Mouse (Mus musculus) embryonic facial prominence, embryonic 10.5 days (tissue): ENCODE measurements around the gene Vmn1r6. TPM values are rescaled to one million over a fixed set of nuclear protein-coding genes. Genes with fewer than 3 reads are reported as not detected.
"Not testable (repeated sequence)": the region's sequence is repeated elsewhere in the genome, so short reads cannot be mapped to it uniquely, and the experiment has no call there.

ENCODE experiments used
- DNase-seq: peaks from one replicate; pipeline ENCODE4 v3.0.0-alpha.2; 2017; ENCODE audit warnings: low spot score
- H3K27ac ChIP-seq: fragments of 300-500 bp; sonication (generic); replicated peaks from 2 replicates; pipeline ENCODE4 v1.5.1; 2016; ENCODE audit warnings: mild to moderate bottlenecking
- H3K27me3 ChIP-seq: fragments of 300-500 bp; sonication (generic); replicated peaks from 2 replicates; pipeline ENCODE4 v1.6.1; 2016; ENCODE audit warnings: low read depth, mild to moderate bottlenecking; ENCODE audit not compliant: poor library complexity, severe bottlenecking
- H3K36me3 ChIP-seq: fragments of 300-500 bp; sonication (generic); replicated peaks from 2 replicates; pipeline ENCODE4 v1.6.1; 2016; ENCODE audit warnings: mild to moderate bottlenecking, moderate library complexity
- H3K4me1 ChIP-seq: fragments of 300-500 bp; sonication (generic); 2 replicates; pipeline ENCODE4 v1.6.1; 2016
- H3K4me3 ChIP-seq: fragments of 300-500 bp; sonication (generic); 2 replicates; pipeline ENCODE4 v1.5.1; 2016; ENCODE audit warnings: mild to moderate bottlenecking, moderate library complexity
- H3K9me3 ChIP-seq: fragments of 300-500 bp; sonication (generic); 2 replicates; pipeline ENCODE4 v1.6.1; 2016; ENCODE audit warnings: mild to moderate bottlenecking
- WGBS: fragments of 180-500 bp; shearing (Covaris S2); methylation state at CpG from one replicate; pipeline ENCODE4 v1.1.7; 2016; 5-methylcytosine and 5-hydroxymethylcytosine counted together
- polyA plus RNA-seq: library from polyadenylated mRNA; unstranded; fragments of >200 nt; fragmentation: Nextera tagmentation; extraction: Ambion mirVana; gene quantifications from 2 replicates; pipeline ENCODE4 v1.2.1, GENCODE M21; 2016

Gene Vmn1r6
- polyA plus RNA-seq = not detected in 2 replicates

DNA sequence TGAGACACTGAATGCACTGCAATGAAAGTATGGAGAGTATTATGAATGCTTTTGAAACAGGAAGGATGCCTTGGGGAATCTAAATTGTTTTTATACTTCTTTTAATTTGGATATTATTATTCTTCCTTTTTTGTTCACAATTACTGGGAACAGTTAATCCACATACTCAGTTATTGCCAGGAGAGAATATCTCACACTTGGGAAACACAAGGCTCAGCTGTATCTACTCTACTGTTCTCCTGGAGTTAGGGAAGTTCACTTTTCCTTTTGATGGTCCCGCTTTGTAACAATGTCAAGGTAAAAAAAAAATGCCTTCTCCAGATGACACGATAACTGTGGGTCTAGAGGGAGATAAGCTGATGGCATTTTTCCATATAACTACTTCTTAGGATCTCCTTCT is at the start of gene Vmn1r6:
Vmn1r6 (plus strand) TSS at position 301 of the 400 bp plus-strand sequence.
- DNase-seq = no peak
- Histone ChIP-seq H3K36me3 (no peaks in the 10 kb centered on the region), H3K27ac (no peak within 1 kb of the TSS), H3K9me3 (no peaks in the 10 kb centered on the region), H3K4me1 (no peaks in the 10 kb centered on the region), H3K27me3 (no peaks in the 10 kb centered on the region), H3K4me3 (no peak within 1 kb of the TSS)
- 88% methylated on average over 2 of the region's 2 CpGs for WGBS

DNA sequence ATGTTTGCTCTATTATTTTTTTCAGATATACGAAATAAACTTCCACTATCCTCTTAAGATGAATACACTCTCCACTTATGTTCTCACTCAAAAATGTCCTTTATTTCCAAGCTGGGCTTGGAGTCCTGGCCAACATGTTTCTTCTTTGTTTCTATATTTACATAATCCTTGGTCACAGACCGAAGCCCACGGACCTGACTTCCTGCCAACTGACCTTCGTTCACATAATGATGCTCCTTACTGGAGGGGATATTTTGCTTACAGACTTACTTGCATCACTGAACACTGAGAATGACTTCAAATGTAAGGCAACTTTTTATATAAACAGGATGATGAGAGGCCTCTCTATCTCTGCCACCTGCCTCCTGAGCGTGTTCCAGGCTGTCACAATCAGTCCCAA is 40.6 kb upstream of the Vmn1r6 start:
- WGBS = 81% methylated on average over 5 of the region's 5 CpGs
- no peak for DNase-seq
- Histone ChIP-seq H3K27me3 (no peaks in the 10 kb centered on the region), H3K27ac (no peak overlapping the region), H3K36me3 (no peaks in the 10 kb centered on the region), H3K9me3 (no peaks in the 10 kb centered on the region), H3K4me1 (no peaks in the 10 kb centered on the region), H3K4me3 (no peak overlapping the region)

DNA sequence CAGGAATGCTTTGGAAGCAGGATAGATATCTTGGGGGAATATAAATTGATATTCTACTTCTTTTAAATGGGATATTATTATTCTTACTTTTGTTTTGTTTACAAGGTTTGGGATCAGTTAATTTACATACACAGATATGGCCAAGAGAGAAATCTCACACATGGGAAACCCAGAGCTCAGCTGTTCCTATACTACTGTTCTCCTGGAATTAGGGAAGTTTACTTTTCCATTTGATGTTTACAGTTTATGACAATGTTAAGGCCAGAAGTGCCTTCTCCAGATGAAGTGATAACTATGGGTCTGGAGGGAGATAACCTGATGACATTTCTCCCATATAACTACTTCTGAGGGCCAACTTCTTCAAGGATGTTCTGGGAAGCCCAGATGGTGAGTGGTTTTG is 27.1 kb upstream of the Vmn1r6 start, which contains the start of gene Vmn1r5:
Vmn1r5 (plus strand) TSS at position 301 of the 400 bp plus-strand sequence.
- Histone ChIP-seq H3K9me3 (no peaks in the 10 kb centered on the region), H3K27ac (no peak within 1 kb of the TSS), H3K4me3 (no peak within 1 kb of the TSS), H3K27me3 (no peaks in the 10 kb centered on the region), H3K4me1 (no peaks in the 10 kb centered on the region), H3K36me3 (no peaks in the 10 kb centered on the region)
- no peak for DNase-seq

DNA sequence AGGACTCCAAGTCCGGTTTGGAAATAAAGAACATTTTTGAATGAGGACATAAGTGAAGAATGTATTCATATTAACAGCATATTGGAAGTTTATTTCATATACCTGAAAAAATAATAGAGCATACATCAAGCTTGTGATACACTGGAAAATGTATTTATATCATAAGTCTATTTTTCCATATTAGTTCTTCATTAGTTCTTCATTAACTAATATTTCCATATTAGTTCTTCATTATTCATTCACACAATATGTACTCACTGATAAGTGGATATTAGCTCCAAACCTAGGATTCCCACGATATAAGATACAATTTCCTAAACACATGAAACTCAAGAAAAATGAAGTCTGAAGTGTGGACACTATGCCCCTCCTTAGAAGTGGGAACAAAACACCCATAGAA is 28.2 kb downstream of the Vmn1r6 start, which contains the start of gene Vmn1r7:
Vmn1r7 (minus strand) TSS at position 101 of the 400 bp plus-strand sequence.
- DNase-seq, H3K27me3 ChIP-seq, H3K4me3 ChIP-seq, H3K27ac ChIP-seq, H3K9me3 ChIP-seq, H3K36me3 ChIP-seq, H3K4me1 ChIP-seq: not testable (repeated sequence)
- 89% methylated on average over 2 of the region's 2 CpGs for WGBS

DNA sequence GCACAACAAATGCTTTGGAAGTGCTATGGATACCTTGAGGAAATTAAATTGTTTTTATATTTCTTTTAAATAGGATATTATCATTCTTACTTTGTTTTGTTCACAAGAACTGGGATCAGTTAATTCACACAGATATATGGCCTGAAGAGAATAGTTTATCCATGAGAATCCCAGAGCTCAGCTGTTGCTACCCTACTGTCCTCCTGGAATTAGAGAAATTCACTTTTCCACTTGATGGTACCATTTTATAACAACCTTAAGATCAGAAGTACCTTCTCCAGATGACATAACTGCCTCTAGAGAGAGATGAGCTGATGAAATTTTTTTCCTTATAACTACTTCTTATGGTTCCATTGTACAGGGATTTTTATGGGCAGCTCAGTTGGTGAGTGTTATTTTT is 34.9 kb downstream of the Vmn1r6 start, which contains the start of gene Vmn1r8:
Vmn1r8 (plus strand) TSS at position 301 of the 400 bp plus-strand sequence.
- Histone ChIP-seq H3K9me3 (no peaks in the 10 kb centered on the region), H3K4me1 (no peaks in the 10 kb centered on the region), H3K27me3 (no peaks in the 10 kb centered on the region), H3K36me3 (no peaks in the 10 kb centered on the region), H3K27ac (no peak within 1 kb of the TSS), H3K4me3 (no peak within 1 kb of the TSS)
- no peak for DNase-seq

DNA sequence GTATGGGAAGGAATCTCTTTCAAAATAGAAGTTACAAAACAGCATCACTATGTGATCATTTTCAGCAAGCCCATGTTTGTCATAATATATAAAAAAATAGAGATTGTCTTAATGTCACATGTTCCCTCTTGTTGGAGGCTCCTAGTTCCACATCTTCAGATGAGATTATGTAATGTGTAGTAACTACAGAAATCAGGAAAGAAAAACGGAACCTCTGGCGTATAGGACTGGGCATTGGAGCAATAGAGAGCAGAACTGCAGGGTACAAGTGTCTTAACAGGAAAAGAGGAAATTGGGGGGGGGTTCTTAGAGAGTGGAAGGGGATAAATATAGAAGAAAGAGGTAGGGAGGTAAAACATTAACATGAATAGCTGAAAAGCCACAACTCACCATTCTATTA is 37.6 kb downstream of the Vmn1r6 start:
- H3K36me3 ChIP-seq = no peaks in the 10 kb centered on the region
- H3K4me1 ChIP-seq = no peaks in the 10 kb centered on the region
- H3K9me3 ChIP-seq = no peaks in the 10 kb centered on the region
- DNase-seq = no peak
- H3K27ac ChIP-seq = no peak overlapping the region
- H3K27me3 ChIP-seq = no peaks in the 10 kb centered on the region
- 85% methylated on average over 2 of the region's 2 CpGs for WGBS
- no peak overlapping the region for H3K4me3 ChIP-seq

Other genes with a start within 250 kb of the Vmn1r6 start
- 39.4 and 39.6 TPM in 2 replicates for gene Kbtbd2, start 199.4 kb upstream of the Vmn1r6 start, polyA plus RNA-seq
- 72.8 and 73.9 TPM in 2 replicates for gene Fkbp9, start 165.2 kb upstream of the Vmn1r6 start, polyA plus RNA-seq
- 57.4 and 57.9 TPM in 2 replicates for gene Nt5c3, start 73.3 kb upstream of the Vmn1r6 start, polyA plus RNA-seq
- 0.30 and 0.37 TPM in 2 replicates for gene Vmn1r4, start 73.2 kb upstream of the Vmn1r6 start, polyA plus RNA-seq
- gene Vmn1r5, start 27.0 kb upstream of the Vmn1r6 start, polyA plus RNA-seq = not detected in 2 replicates
- not detected in 2 replicates for gene Vmn1r7, start 28.1 kb downstream of the Vmn1r6 start, polyA plus RNA-seq
- gene Vmn1r8, start 35.0 kb downstream of the Vmn1r6 start, polyA plus RNA-seq = not detected in 2 replicates
- not detected in 2 replicates for gene Vmn1r9, start 69.5 kb downstream of the Vmn1r6 start, polyA plus RNA-seq
- not detected in 2 replicates for gene Vmn1r10, start 112.2 kb downstream of the Vmn1r6 start, polyA plus RNA-seq
- gene Vmn1r11, start 136.2 kb downstream of the Vmn1r6 start, polyA plus RNA-seq = not detected in 2 replicates
- not detected in 2 replicates for gene Vmn1r12, start 159.7 kb downstream of the Vmn1r6 start, polyA plus RNA-seq
- gene Vmn1r13, start 206.0 kb downstream of the Vmn1r6 start, polyA plus RNA-seq = not detected in 2 replicates
- not detected in 2 replicates for gene Vmn1r14, start 234.4 kb downstream of the Vmn1r6 start, polyA plus RNA-seq